Mouse (Mus musculus) heart, adult 2 months (tissue): Measurements from ENCODE around the gene Itln1.

Source experiments
- CTCF ChIP-seq: fragments of 200-600 bp; IDR thresholded peaks from 2 replicates; pipeline ENCODE4 v1.8.1; 2022; ENCODE audit warnings: antibody characterized with exemption, mild to moderate bottlenecking, moderate library complexity
- EP300 ChIP-seq: fragments of 200-500 bp; IDR thresholded peaks from 2 replicates; pipeline ENCODE4 v1.6.1; 2011; ENCODE audit warnings: low read depth, low read length, control low read depth; ENCODE audit not compliant: insufficient read depth
- POLR2A ChIP-seq: fragments of 200-500 bp; IDR thresholded peaks from 2 replicates; pipeline ENCODE4 v1.6.1; 2011; ENCODE audit warnings: mild to moderate bottlenecking, low read depth, low read length, control low read depth; ENCODE audit not compliant: insufficient read depth

DNA sequence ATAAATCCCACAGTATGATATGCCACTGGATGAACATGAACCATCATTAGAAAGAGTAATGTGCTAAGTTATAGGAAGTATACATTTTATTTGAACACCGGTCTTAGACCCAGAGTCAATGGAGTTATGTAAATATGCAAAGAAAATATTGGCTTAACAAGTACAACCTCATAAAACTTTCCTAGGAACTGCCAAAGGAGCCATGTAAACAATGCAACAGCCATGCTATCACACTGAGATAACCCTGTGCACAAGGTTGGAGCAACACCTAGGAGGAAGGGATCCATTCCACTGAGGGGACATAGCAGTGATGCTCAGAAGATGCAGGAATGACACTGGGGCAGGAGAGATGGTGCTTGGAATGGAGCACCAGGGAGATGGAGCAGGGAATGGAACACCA lies 21.3 kb downstream of the Itln1 start:
- TF ChIP-seq EP300 (no peak), CTCF (no peak), POLR2A (no peak)
